Mouse (Mus musculus) neural tube, embryonic 11.5 days (tissue): ENCODE results near the gene Gm8237. TPM values are rescaled to one million over a fixed set of nuclear protein-coding genes. Genes with fewer than 3 reads are reported as not detected.

Experiments used
- polyA plus RNA-seq: library from polyadenylated mRNA; unstranded; fragments of >200 nt; fragmentation: Nextera tagmentation; extraction: Ambion mirVana; gene quantifications from 2 replicates; pipeline ENCODE4 v1.2.1, GENCODE M21; 2014

Gm8237 gene
- polyA plus RNA-seq, 1 experiment from 2014 or later, result 0.45 TPM

Other genes with a start within 250 kb of the Gm8237 start
- gene Gm8265, start 247.4 kb downstream of the Gm8237 start, polyA plus RNA-seq, result not detected in 2 replicates
- gene Gm9603, start 192.9 kb downstream of the Gm8237 start, polyA plus RNA-seq, result not detected in 2 replicates
- gene Gm3373, start 138.8 kb downstream of the Gm8237 start, polyA plus RNA-seq, result not detected in 2 replicates
- 1.4 TPM in 2 replicates for gene Gm3383, start 72.4 kb downstream of the Gm8237 start, polyA plus RNA-seq
- not detected in 2 replicates for gene Gm3424, start 50.1 kb downstream of the Gm8237 start, polyA plus RNA-seq
- 0.85 and 1.2 TPM in 2 replicates for gene Gm3248, start 81.4 kb upstream of the Gm8237 start, polyA plus RNA-seq
- gene Gm3453, start 98.8 kb upstream of the Gm8237 start, polyA plus RNA-seq, result not detected in 2 replicates
- not detected in 2 replicates for gene Gm6337, start 177.9 kb upstream of the Gm8237 start, polyA plus RNA-seq
- gene Gm8206, start 213.6 kb upstream of the Gm8237 start, polyA plus RNA-seq, result 0.82 and 1.4 TPM in 2 replicates
- gene Gm3468, start 228.3 kb upstream of the Gm8237 start, polyA plus RNA-seq, result 2.7 and 3.1 TPM in 2 replicates
- not detected in 2 replicates for gene Gm3476, start 245.4 kb upstream of the Gm8237 start, polyA plus RNA-seq